Mouse (Mus musculus) lung, adult 18-20 months (tissue): Measurements from ENCODE around the gene Mex3d.

Source experiments
- DNase-seq, 2 experiments: peaks; one replicate each; pipeline ENCODE4 v3.0.0; 2022; ENCODE audit warnings: mixed read lengths in 2 of 2

Mex3d gene

GRCm38 (mm10) chr10:80387522-80387959, at the start of gene Mex3d:
TSS of gene Mex3d (minus strand) at chr10:80387659.
- DNase-seq = peak; percentile 80 to 86

- DNase-seq = peak; percentile 38 to 56
Measured at GRCm38 (mm10) chr10:80436276-80436675, 48.8 kb upstream of the Mex3d start.

GRCm38 (mm10) chr10:80435764-80436163, 48.3 kb upstream of the Mex3d start:
- peak; percentile 41 to 67 for DNase-seq

- DNase-seq = no peak
Measured at GRCm38 (mm10) chr10:80434823-80435222, 47.4 kb upstream of the Mex3d start.

GRCm38 (mm10) chr10:80434233-80434592, 46.8 kb upstream of the Mex3d start:
- no peak for DNase-seq

- peak; percentile 98 for DNase-seq
Measured at GRCm38 (mm10) chr10:80433513-80434232, 46.2 kb upstream of the Mex3d start, which contains the start of gene Tcf3. TSS of gene Tcf3 (minus strand) at chr10:80433647.

- peak in 1 of 2 experiments; percentile 24 for DNase-seq
Measured at GRCm38 (mm10) chr10:80432936-80433512, 45.6 kb upstream of the Mex3d start.

GRCm38 (mm10) chr10:80432387-80432785, 44.9 kb upstream of the Mex3d start:
- DNase-seq = no peak

GRCm38 (mm10) chr10:80431570-80432386, 44.3 kb upstream of the Mex3d start:
- no peak for DNase-seq

GRCm38 (mm10) chr10:80430375-80430980, 43.0 kb upstream of the Mex3d start:
- no peak for DNase-seq

- no peak for DNase-seq
Measured at GRCm38 (mm10) chr10:80429800-80430199, 42.3 kb upstream of the Mex3d start.

- DNase-seq = no peak
Measured at GRCm38 (mm10) chr10:80425041-80425440, 37.6 kb upstream of the Mex3d start.

GRCm38 (mm10) chr10:80423562-80423961, 36.1 kb upstream of the Mex3d start:
- peak in 1 of 2 experiments; percentile 37 for DNase-seq

GRCm38 (mm10) chr10:80421651-80422472, 34.4 kb upstream of the Mex3d start:
- no peak for DNase-seq

- DNase-seq = no peak
Measured at GRCm38 (mm10) chr10:80421208-80421607, 33.7 kb upstream of the Mex3d start.

GRCm38 (mm10) chr10:80420729-80421128, 33.3 kb upstream of the Mex3d start:
- no peak for DNase-seq

GRCm38 (mm10) chr10:80419419-80419818, 32.0 kb upstream of the Mex3d start:
- no peak for DNase-seq

GRCm38 (mm10) chr10:80418311-80418710, 30.9 kb upstream of the Mex3d start:
- DNase-seq = peak; percentile 61 to 67

- DNase-seq = no peak
Measured at GRCm38 (mm10) chr10:80417841-80418240, 30.4 kb upstream of the Mex3d start.

- DNase-seq = no peak
Measured at GRCm38 (mm10) chr10:80417371-80417770, 29.9 kb upstream of the Mex3d start.

- no peak for DNase-seq
Measured at GRCm38 (mm10) chr10:80415566-80415965, 28.1 kb upstream of the Mex3d start.
